Mouse (Mus musculus): ENCODE measurements around the gene Ubac2. TPM values are rescaled to one million over a fixed set of nuclear protein-coding genes. Genes with fewer than 3 reads are reported as not detected.

The Ubac2 gene
- total RNA-seq, 2 experiments from 2014 or later: 25.5 to 32.9 TPM

- no peak for DNase-seq (ENCODE audit: low spot score)
Measured at GRCm38 (mm10) chr14:121949436-121949835, 71.0 kb downstream of the Ubac2 start.

GRCm38 (mm10) chr14:121949897-121950296 is 71.5 kb downstream of the Ubac2 start:
- no peak for DNase-seq (ENCODE audit: low spot score)

GRCm38 (mm10) chr14:121951399-121952045 is 73.1 kb downstream of the Ubac2 start:
- no peak for DNase-seq (ENCODE audit: low spot score)

GRCm38 (mm10) chr14:121952046-121952400 is 73.6 kb downstream of the Ubac2 start:
- no peak for DNase-seq (ENCODE audit: low spot score)

- DNase-seq (ENCODE audit: low spot score): no peak
Measured at GRCm38 (mm10) chr14:121954129-121954528, 75.7 kb downstream of the Ubac2 start.

- DNase-seq (ENCODE audit: low spot score): no peak
Measured at GRCm38 (mm10) chr14:121954608-121955007, 76.2 kb downstream of the Ubac2 start.

- no peak for DNase-seq (ENCODE audit: low spot score)
Measured at GRCm38 (mm10) chr14:121955176-121955795, 76.9 kb downstream of the Ubac2 start.

- no peak for DNase-seq (ENCODE audit: low spot score)
Measured at GRCm38 (mm10) chr14:121956291-121956690, 77.9 kb downstream of the Ubac2 start.

- DNase-seq (ENCODE audit: low spot score): no peak
Measured at GRCm38 (mm10) chr14:121957176-121957871, 78.9 kb downstream of the Ubac2 start.

- DNase-seq (ENCODE audit: low spot score): no peak
Measured at GRCm38 (mm10) chr14:121958041-121958750, 79.8 kb downstream of the Ubac2 start.

- no peak for DNase-seq (ENCODE audit: low spot score)
Measured at GRCm38 (mm10) chr14:121958751-121959537, 80.5 kb downstream of the Ubac2 start.

- DNase-seq (ENCODE audit: low spot score): no peak
Measured at GRCm38 (mm10) chr14:121959538-121959980, 81.1 kb downstream of the Ubac2 start.

GRCm38 (mm10) chr14:121960031-121960430 is 81.6 kb downstream of the Ubac2 start:
- DNase-seq (ENCODE audit: low spot score): no peak

GRCm38 (mm10) chr14:121960531-121960930 is 82.1 kb downstream of the Ubac2 start:
- no peak for DNase-seq (ENCODE audit: low spot score)

GRCm38 (mm10) chr14:121960997-121961396 is 82.6 kb downstream of the Ubac2 start:
- DNase-seq (ENCODE audit: low spot score): no peak

- no peak for DNase-seq (ENCODE audit: low spot score)
Measured at GRCm38 (mm10) chr14:121961496-121962127, 83.2 kb downstream of the Ubac2 start.

- no peak for DNase-seq (ENCODE audit: low spot score)
Measured at GRCm38 (mm10) chr14:121962128-121962890, 83.9 kb downstream of the Ubac2 start.

- DNase-seq (ENCODE audit: low spot score): no peak
Measured at GRCm38 (mm10) chr14:121963251-121963941, 85.0 kb downstream of the Ubac2 start.

GRCm38 (mm10) chr14:121963942-121964335 is 85.5 kb downstream of the Ubac2 start:
- DNase-seq (ENCODE audit: low spot score): no peak

Data from gastrocnemius, adult 18-20 months (tissue).